Mouse (Mus musculus) MN1 (cell line): ENCODE data around the gene Fxyd2.

ENCODE experiments used
- DNase-seq: peaks from one replicate; pipeline ENCODE4 v3.0.0-alpha.2; 2016; ENCODE audit warnings: low spot score

Fxyd2 gene

DNA sequence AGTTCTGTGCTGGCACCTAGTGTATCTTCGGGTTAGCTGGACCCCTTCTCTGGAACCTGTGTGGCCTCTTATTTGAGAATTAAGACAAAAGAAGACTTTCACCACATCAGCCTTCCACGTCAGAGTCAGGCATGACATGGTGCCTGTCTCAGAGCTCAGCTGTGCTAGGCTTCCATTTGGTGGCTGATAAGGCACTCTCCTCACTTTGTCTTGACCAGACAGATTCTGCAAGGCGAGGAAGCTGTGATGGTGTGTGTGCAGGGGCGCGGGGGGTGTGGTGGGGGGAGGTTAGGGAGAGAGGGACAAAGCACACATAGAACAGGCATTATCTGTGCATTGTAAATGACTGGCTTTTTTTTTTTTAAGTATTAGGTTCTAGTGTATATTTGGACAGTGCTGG lies 29.9 kb downstream of the Fxyd2 start:
- DNase-seq, result no peak

DNA sequence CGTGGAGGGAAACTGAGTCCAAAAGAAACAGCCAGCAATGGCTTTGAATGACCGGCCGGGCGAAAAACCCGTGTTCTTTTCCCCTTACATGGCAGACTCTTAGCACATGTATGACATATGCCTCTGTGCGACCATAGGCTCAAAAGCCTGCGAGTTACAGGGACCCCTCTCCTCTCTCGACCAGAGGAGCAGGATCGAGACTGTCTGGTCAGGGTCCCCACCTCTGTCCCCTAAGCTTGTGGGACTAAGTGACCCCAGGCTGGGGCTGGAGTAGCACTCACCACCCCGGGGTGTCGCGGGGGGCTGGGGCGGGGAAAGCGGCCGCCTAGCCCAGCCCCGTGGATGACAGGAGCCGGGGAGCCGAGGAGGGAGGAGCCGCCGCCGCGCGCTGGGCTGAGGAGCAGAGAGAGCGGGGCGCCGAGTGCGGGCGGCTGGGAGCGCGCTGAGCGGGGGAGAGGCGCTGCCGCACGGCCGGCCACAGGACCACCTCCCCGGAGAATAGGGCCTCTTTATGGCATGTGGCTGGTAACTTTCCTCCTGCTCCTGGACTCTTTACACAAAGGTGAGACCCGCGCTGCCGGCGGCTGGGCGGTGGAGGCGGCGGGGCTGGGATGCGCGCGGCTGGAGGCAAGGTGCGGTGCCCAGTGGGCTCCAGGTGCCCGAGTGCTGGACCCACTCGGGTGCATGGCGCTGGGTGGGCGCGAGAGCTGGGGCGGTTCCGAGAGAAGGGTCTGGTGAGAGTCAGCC lies 30.7 kb downstream of the Fxyd2 start:
- DNase-seq, result no peak

DNA sequence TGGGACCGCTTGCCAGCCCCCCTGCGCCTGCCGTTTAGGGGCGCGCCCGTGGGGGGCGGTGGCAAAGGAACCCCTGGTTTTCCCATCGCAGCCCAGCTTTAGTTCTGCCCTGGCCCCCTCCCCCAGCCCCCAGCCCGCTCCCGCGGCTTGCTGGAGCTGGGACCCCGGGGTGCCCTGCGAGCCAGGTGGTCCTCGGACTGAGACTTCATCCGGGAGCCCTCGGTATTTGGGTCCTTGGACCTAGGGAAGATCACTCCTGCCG lies 31.2 kb downstream of the Fxyd2 start:
- no peak for DNase-seq

DNA sequence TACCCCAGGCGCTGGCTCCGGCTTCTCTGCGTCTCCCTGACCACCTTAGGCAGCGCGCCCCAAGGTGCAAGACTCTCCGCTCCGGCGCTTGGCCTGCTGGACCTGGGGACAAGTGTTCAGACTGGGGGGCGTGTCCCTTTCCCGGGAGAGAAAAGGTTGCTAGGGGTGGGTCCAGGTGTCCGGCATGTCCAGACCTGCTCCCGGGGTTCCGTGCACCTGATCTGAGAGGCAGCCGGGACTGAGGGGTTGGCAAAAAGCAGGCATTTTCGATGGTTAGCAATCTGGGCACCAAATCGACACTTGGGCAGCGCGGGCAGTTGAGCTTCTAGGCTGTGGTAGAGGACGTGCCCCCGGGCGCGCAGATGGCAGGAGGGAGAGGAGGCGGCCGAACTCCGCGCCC lies 31.7 kb downstream of the Fxyd2 start:
- DNase-seq, result no peak

DNA sequence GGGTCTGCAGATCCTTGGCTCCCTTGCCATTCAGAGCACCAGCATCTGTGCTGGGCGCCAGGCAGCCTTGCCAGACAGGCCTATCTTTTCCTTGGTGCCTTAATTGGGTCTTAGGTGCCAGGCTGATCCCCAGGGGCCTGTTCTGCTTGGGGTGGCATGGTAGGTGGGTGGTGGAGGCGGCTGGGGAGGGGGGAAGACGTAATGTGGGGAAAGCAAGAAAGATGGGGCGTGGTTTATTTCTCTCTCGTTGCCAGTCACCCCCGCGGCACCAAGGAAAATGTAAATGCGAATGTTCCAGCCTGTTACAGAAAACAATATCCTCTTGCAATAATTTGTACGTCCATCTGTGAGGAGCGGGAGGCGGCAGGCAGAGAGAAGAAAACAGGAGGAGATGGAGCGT lies 33.2 kb downstream of the Fxyd2 start:
- no peak for DNase-seq

DNA sequence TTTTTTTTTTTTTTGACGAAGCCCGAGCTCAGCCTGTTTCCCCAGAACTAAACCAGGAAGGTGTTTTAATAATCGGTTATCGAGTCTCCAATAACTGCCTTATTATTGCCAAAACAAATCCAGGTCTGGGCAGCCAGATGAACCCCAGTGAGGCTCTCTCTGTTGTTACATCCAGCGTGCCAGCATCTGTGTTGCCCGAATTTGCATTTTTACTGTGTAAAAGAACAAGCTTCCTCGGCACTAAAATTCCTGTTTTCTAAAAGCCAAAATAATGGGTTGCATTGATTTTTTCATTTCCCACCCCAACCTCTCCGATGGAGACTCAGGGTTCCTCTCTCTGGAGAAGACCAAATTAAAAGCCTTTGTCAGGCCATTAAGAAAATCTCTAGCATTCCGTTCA lies 33.6 kb downstream of the Fxyd2 start:
- DNase-seq, result no peak

DNA sequence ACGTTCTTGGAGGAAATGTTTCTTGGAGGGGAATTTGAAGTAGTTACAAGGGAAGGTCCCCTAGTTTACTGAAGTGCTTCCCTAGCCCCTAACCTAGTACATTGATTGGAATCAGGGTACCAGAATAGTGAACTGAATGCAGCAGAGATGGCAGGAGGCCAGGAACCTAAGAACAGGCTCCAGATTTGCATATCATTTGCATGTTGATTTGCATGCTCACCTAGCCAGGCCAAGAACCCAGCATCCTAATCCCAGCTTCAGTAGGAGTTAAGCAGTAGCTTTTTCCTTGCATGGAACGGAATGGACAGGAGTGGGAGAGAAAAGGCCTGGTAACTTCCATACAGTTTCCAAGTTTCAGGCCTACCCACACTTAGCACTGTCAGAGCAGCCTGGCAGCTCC lies 34.7 kb downstream of the Fxyd2 start:
- DNase-seq, result no peak

DNA sequence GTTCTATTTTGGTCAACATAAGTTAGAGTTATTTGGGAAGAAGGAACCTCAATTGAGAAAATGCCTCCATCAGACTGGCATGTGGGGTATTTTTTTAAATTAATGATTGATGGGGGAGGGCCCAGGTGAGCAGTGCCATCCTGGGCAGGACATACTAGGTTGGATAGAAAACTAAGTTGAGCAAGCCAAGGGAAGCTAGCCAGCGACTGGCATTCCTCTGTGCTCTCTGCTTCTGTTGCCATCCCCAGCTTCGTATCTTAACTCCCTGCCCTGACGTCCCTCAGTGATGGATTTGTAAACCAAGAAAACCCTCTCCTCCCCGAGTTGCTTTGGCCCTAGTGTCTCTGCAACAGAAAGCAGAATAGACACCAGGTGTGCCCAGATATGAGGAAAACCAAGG lies 39.6 kb downstream of the Fxyd2 start:
- no peak for DNase-seq

DNA sequence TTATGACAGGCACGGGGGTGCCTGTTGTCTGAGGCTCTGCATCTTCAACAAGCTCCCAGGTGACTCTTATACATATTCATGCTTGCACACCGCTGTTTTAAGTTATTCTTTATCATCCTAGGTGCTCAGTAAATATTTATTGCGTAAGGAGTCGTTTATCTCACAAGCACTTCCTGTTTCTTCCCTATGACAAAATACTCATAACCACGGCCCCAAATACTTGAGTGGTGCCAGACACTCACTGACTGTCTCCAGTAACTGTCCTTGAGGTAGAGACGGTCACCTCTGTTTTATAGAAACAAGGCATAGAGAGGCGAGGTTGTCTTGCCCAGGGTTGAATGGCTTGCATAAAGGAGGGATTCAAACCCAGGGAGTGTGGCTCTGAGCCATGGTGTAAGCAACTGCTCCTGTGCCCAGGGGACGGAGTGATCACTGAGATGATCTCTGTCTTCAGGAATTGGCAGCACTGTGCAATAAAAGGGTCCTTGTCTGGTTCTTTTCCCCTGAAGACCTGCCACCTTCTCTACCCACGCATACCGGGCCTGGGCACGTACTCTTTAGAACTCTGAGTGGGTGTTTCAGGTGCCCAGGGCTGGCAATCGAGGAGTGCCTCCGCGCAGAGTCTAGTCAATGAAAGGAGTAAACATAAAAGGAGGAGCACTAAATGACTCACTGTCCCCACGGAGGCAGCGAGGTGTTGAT lies 40.8 kb downstream of the Fxyd2 start:
- no peak for DNase-seq

DNA sequence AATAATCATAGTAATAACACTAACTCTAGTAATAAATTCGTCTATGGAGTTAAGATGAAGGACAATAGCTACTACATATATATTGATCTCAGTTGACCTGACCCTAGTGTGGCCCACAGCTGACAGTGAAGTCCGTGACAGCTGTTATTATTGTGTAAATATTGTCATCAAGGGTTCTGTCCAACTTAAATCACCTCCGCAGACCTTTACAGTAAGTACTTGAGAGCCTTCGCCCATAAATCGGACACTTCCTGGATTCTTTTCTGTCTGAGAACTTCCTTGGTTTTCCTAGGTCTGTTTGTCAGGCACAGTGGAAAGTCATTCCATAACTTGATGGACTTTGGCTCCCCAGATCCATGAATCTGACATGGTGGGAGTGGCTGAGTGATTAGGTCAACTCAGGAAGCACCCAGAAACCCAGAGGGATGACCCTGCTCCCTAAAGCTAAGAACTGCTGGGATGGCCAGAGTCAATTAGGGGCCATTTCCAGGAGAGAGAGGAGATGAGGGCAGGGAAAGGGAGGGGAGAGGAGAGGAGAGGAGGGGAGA lies 44.9 kb downstream of the Fxyd2 start:
- DNase-seq, result no peak

DNA sequence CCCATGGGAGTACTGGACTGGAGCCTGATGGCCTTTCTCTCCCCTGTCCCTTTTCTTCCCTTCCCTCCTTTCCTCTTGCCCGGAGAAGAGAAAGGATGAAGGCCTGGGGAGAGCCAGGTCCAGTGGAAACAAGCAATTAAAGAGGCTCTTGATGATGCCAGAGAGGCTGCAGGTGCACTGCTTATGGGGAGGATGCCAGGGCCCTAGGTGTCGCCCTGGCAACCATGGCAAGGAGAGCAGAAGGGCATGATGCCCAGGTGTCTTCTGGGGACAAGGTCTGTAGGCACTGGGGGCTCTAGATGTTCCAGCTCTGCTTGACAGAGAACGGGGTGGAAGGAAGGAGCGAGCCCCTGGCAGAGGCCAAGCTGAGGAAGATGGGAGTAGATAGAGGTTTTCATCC lies 50.2 kb downstream of the Fxyd2 start:
- DNase-seq, result no peak

DNA sequence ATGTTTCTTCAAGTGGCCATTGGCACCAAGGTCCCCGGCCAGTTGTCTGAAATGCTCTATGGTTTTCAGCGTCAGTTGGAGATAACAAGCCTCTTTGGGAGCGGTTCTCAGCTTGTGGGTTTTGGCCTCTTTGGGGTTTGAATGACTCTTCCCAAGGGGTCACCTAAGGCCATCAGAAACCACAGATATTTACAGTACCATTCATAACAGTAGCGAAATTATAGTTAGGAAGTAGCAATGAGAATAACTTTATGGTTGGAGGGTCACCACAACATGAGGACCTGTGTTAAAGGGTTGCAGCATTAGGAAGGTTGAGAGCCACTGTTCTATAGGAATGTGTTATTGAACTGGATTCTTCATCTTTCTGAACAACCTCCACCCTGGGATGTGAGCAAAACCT lies 51.9 kb downstream of the Fxyd2 start:
- no peak for DNase-seq

DNA sequence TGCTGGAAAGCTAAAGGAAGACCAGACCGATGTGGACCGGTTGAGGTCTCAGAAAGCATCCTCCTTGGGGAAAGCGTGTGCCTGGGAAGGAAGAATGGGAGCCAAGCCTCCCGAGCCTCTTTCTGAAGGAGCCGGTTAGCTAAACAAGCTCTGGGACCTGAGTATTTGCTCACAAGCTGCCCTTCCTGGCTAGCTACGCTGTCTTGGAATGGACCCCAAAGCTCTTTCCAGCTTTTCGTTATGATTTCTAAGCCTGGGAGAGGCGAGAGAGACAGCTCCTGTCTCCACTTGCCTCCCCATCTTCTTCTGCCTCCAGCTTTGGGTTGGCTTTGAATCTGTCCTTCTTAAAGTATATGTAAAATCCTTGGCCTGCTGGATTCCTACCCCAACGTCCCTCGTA lies 54.6 kb downstream of the Fxyd2 start:
- no peak for DNase-seq

DNA sequence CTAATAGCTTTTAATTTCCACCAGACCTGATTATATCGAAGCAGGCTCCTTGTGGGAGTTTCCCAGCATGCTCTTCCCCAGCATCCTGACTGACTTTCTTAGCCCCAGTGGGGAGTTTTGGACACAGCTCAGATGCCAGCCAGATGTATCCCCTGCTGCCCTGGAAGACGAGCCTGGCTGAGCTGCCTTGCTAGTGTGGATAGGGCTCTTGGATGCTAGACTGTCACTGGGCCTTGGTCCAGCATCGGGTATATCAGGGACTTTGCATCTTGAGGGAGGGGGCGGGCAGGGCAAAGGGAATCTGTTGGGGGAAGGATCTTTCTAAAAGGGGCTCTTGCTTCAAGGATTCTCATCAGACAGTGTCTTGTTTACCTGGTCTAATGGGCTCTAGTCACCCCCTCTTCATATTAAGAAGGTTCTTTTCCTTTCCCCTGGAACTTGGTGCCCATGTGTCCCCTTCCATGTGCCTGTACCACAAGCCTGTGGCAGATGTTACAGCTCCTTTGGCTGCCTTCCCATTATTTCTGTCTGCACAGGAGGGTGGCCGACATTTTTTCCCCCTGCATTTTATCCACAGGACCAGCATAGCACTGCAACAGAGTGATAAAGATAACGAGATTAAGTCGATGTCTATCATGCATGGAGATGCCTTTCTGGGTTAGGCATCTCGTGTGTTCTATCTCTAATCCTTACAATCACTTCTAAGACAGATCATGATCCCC lies 55.6 kb downstream of the Fxyd2 start:
- DNase-seq, result peak; percentile 86

DNA sequence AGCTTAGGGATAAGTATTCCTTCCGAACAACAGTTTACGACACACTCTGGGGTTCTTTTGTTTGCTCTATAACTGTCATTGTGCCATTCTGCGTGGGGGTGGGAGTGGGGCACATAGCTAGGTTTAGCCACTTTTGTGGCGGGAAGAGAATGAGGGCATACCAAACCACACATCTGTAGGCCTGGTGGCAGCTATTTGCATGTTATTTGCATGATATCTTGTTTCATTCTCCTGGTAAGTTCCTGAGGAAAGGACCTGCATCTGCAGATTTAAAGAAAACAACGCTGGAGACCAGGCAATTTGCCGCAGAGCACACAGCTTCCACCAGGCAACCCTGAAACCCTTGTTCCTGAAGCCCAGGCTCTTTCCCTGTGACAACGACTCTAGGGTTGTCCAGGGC lies 57.7 kb downstream of the Fxyd2 start:
- DNase-seq, result no peak

DNA sequence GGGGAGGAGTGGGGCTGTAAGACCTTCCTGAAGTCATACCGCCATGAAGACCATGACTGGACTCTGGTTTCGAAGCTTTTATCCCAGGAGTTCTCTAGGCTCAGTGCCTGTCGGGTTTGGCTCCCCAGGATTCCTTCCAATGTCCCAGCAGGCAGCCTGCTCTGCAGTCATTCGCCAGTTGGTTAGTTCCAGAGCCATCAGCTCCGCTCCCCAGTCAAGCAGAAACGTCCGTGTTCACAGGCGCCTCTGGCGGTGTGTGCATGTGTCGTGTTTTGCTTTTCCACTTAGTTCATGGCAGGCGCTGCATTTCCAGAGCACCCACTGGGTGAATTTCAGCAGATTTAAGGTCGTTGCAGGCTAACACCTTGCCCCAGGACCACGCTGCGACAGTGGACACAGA lies 58.9 kb downstream of the Fxyd2 start:
- no peak for DNase-seq
